Mouse (Mus musculus) limb, embryonic 14.5 days (tissue): Measurements from ENCODE around the gene Pik3r4. TPM values are rescaled to one million over a fixed set of nuclear protein-coding genes. Genes with fewer than 3 reads are reported as not detected.
A peak's percentile ranks its signal among the peaks of the same experiment; 100 is the strongest.
"Not testable (repeated sequence)": the region's sequence is repeated elsewhere in the genome, so short reads cannot be mapped to it uniquely, and the experiment has no call there.

Source experiments
- ATAC-seq: fragments of 200-750 bp; cut with Nextera tagmentation; 2 replicates; pipeline ENCODE4 v1.8.0; 2017; ENCODE audit warnings: low read depth, moderate number of reproducible peaks, moderate TSS enrichment; ENCODE audit not compliant: low FRiP score
- DNase-seq: peaks from one replicate; pipeline ENCODE4 v3.0.0-alpha.2; 2015; ENCODE audit warnings: low spot score
- H3K27ac ChIP-seq: fragments of 300-500 bp; sonication (generic); replicated peaks from 2 replicates; pipeline ENCODE4 v1.5.1; 2014; ENCODE audit warnings: low read depth, mild to moderate bottlenecking, low read length, moderate library complexity, mixed read lengths
- H3K27me3 ChIP-seq: fragments of 300-500 bp; sonication (generic); 2 replicates; pipeline ENCODE4 v1.6.1; 2014; ENCODE audit warnings: low read length, mixed read lengths; ENCODE audit not compliant: control insufficient read depth, insufficient read depth
- H3K36me3 ChIP-seq: fragments of 300-500 bp; sonication (generic); 2 replicates; pipeline ENCODE4 v1.6.1; 2014; ENCODE audit warnings: mild to moderate bottlenecking, low read length, moderate library complexity, mixed read lengths; ENCODE audit not compliant: control insufficient read depth, insufficient read depth
- H3K4me1 ChIP-seq: fragments of 300-500 bp; sonication (generic); 2 replicates; pipeline ENCODE4 v1.6.1; 2014; ENCODE audit warnings: antibody characterized with exemption, low read length, mixed read lengths; ENCODE audit not compliant: control insufficient read depth, insufficient read depth
- H3K4me2 ChIP-seq: fragments of 300-500 bp; sonication (generic); replicated peaks from 2 replicates; pipeline ENCODE4 v1.6.1; 2014; ENCODE audit warnings: low read depth, mild to moderate bottlenecking, low read length, moderate library complexity; ENCODE audit not compliant: severe bottlenecking
- H3K4me3 ChIP-seq: fragments of 300-500 bp; sonication (generic); replicated peaks from 2 replicates; pipeline ENCODE4 v1.5.1; 2014; ENCODE audit warnings: low read length
- H3K9ac ChIP-seq: fragments of 300-500 bp; sonication (generic); 2 replicates; pipeline ENCODE4 v1.6.1; 2014; ENCODE audit warnings: mild to moderate bottlenecking, low read depth, low read length, moderate library complexity; ENCODE audit not compliant: severe bottlenecking
- H3K9me3 ChIP-seq: fragments of 300-500 bp; sonication (generic); 2 replicates; pipeline ENCODE4 v1.6.1; 2016; ENCODE audit warnings: low read length; ENCODE audit not compliant: control insufficient read depth
- POLR2A ChIP-seq: fragments of 200-500 bp; IDR thresholded peaks from 2 replicates; pipeline ENCODE4 v1.8.0; 2012; ENCODE audit warnings: inconsistent platforms, mild to moderate bottlenecking, moderate library complexity, borderline replicate concordance; ENCODE audit not compliant: insufficient read depth, insufficient read length; ENCODE audit errors: extremely low read depth
- WGBS: fragments of 180-500 bp; shearing (Covaris S2); extraction: QIAGEN DNeasy Blood & Tissue Kit; methylation state at CpG from one replicate; pipeline ENCODE4 v1.1.7; 2014; 5-methylcytosine and 5-hydroxymethylcytosine counted together
- polyA plus RNA-seq, 2 experiments: library from polyadenylated mRNA; depleted of rRNA in 1 of 2; stranded (reverse) in 1 of 2; unstranded in 1 of 2; fragments of >200 nt; fragmentation: Nextera tagmentation in 1 of 2; extraction: Ambion mirVana in 1 of 2; gene quantifications; 2 replicates each; pipeline versions ENCODE4 v1.2.1 to v1.2.3; 2012 to 2014

Pik3r4 gene
- polyA plus RNA-seq, 2 experiments, result 22.2 to 27.1 TPM

GRCm38 (mm10) chr9:105633961-105634360, 8.8 kb upstream of the Pik3r4 start:
- no peak for DNase-seq
- Histone ChIP-seq H3K4me3 (no peak overlapping the region), H3K27ac (no peak overlapping the region), H3K27me3 (no peaks in the 10 kb centered on the region), H3K9me3 (no peaks in the 10 kb centered on the region), H3K36me3 (no peaks in the 10 kb centered on the region), H3K4me2 (no peak overlapping the region), H3K4me1 (no peaks in the 10 kb centered on the region), H3K9ac (no peak overlapping the region)
- no peak for ATAC-seq
- no peak for TF ChIP-seq POLR2A
- WGBS, result 73% methylated on average over 2 of the region's 2 CpGs

GRCm38 (mm10) chr9:105641377-105641776, 1.4 kb upstream of the Pik3r4 start:
- 80% methylated on average over 6 of the region's 6 CpGs for WGBS
- not testable (repeated sequence) for H3K27ac ChIP-seq, H3K9me3 ChIP-seq, H3K4me2 ChIP-seq, DNase-seq, H3K4me1 ChIP-seq, H3K9ac ChIP-seq, H3K27me3 ChIP-seq, H3K4me3 ChIP-seq, ATAC-seq
- peaks cover 11% of the 10 kb centered on the region for H3K36me3 ChIP-seq

GRCm38 (mm10) chr9:105656189-105656588, 13.4 kb downstream of the Pik3r4 start:
- Histone ChIP-seq H3K27ac (no peak overlapping the region), H3K4me3 (no peak overlapping the region), H3K4me2 (no peak overlapping the region), H3K4me1 (no peaks in the 10 kb centered on the region), H3K9me3 (no peaks in the 10 kb centered on the region), H3K9ac (no peak overlapping the region), H3K27me3 (no peaks in the 10 kb centered on the region), H3K36me3 (peaks cover 55% of the 10 kb centered on the region)
- ATAC-seq (no peak), DNase-seq (no peak)
- WGBS, result 72% methylated on average over 2 of the region's 2 CpGs
- no peak for TF ChIP-seq POLR2A

GRCm38 (mm10) chr9:105658216-105658615, 15.4 kb downstream of the Pik3r4 start:
- Histone ChIP-seq H3K4me2 (no peak overlapping the region), H3K9ac (no peak overlapping the region), H3K36me3 (peaks cover 62% of the 10 kb centered on the region), H3K27me3 (no peaks in the 10 kb centered on the region), H3K27ac (no peak overlapping the region), H3K4me3 (no peak overlapping the region), H3K9me3 (no peaks in the 10 kb centered on the region), H3K4me1 (no peaks in the 10 kb centered on the region)
- DNase-seq, result no peak
- ATAC-seq, result no peak
- TF ChIP-seq POLR2A, result no peak
- WGBS, result 96% methylated on average over 12 of the region's 12 CpGs

- Histone ChIP-seq H3K9ac (no peak overlapping the region), H3K36me3 (peaks cover 62% of the 10 kb centered on the region), H3K4me1 (no peaks in the 10 kb centered on the region), H3K4me3 (no peak overlapping the region), H3K27ac (no peak overlapping the region), H3K27me3 (no peaks in the 10 kb centered on the region), H3K9me3 (no peaks in the 10 kb centered on the region), H3K4me2 (no peak overlapping the region)
- no peak for DNase-seq
- 87% methylated on average over 6 of the region's 6 CpGs for WGBS
- ATAC-seq, result no peak
- TF ChIP-seq POLR2A, result no peak
These were observed 17.1 kb downstream of the Pik3r4 start for GRCm38 (mm10) chr9:105659877-105660276.

GRCm38 (mm10) chr9:105665269-105665668, 22.5 kb downstream of the Pik3r4 start:
- DNase-seq (peak; percentile 15), ATAC-seq (no peak)
- TF ChIP-seq POLR2A, result no peak
- Histone ChIP-seq H3K27me3 (no peaks in the 10 kb centered on the region), H3K4me2 (no peak overlapping the region), H3K36me3 (peaks cover 56% of the 10 kb centered on the region), H3K9ac (no peak overlapping the region), H3K9me3 (no peaks in the 10 kb centered on the region), H3K4me3 (no peak overlapping the region), H3K4me1 (no peaks in the 10 kb centered on the region), H3K27ac (no peak overlapping the region)
- WGBS, result 80% methylated on average over 7 of the region's 7 CpGs
